Mouse (Mus musculus) MEL (cell line): Measurements from ENCODE around the gene Cdan1.

Experiments used
- CTCF ChIP-seq, 3 experiments: IDR thresholded peaks in 2 of 3; conservative IDR thresholded peaks in 1 of 3; 2 replicates each; pipeline ENCODE4 v1.5.1; 2011 to 2012; ENCODE audit warnings: low read length in 3 of 3, low read depth in 2 of 3, mild to moderate bottlenecking in 2 of 3, improper control_type of control experiment in 1 of 3, inconsistent platforms in 1 of 3, mixed read lengths in 1 of 3, moderate library complexity in 1 of 3; ENCODE audit not compliant: control insufficient read depth in 1 of 3, insufficient read depth in 1 of 3, poor library complexity in 1 of 3, severe bottlenecking in 1 of 3
- KAT2A ChIP-seq: conservative IDR thresholded peaks from 2 replicates; pipeline ENCODE4 v1.6.1; 2012; ENCODE audit warnings: low read depth, low read length, improper control_type of control experiment, inconsistent platforms
- NRF1 ChIP-seq: IDR thresholded peaks from 2 replicates; pipeline ENCODE4 v1.6.1; 2014; ENCODE audit warnings: low read depth, mild to moderate bottlenecking, inconsistent platforms, low read length, improper control_type of control experiment, moderate library complexity; ENCODE audit not compliant: poor library complexity, insufficient read depth, severe bottlenecking
- POLR2AphosphoS2 ChIP-seq: IDR thresholded peaks from 2 replicates; pipeline ENCODE4 v1.6.1; 2011; ENCODE audit warnings: low read length, improper control_type of control experiment
- USF1 ChIP-seq: IDR thresholded peaks from 2 replicates; pipeline ENCODE4 v1.6.1; 2014; ENCODE audit warnings: low read depth, mild to moderate bottlenecking, inconsistent platforms, low read length, improper control_type of control experiment, moderate library complexity

DNA sequence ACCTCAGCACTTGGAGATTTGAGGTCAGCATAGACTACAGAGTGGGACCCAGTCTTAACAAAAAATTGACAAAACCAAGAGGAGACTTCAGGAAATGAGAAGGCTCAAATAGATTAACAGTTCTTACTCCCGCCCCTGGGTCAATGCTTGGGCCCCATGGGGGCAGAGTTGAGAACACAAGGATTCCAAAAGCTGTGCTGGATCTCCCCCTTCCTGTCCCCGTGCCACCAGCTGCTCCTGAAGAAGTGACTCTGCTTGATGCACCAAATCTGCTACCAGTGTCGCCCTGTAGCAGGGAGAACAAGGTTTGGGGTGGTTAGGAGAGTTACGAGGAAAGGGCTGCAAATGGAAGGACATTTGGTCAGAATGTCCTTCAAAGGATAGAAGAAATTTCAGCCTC is 126.3 kb downstream of the Cdan1 start:
- TF ChIP-seq POLR2AphosphoS2 (no peak), NRF1 (no peak), KAT2A (no peak), CTCF (IDR thresholded peaks at IDR 0.05 in 2 of 3, conservative IDR thresholded peaks at IDR 0.05 in 1 of 3; ENCODE audit: control insufficient read depth in 1 of 3, insufficient read depth in 1 of 3, low read depth in 2 of 3, low read length in 3 of 3, poor library complexity in 1 of 3, severe bottlenecking in 1 of 3) (no peak), USF1 (no peak)
